In genomic region chr16:84521975-84522635, GRCm38 (mm10) we compare ENCODE assay signal across 25 mouse cellular contexts. TPM values are rescaled to one million over a fixed set of nuclear protein-coding genes. Genes with fewer than 3 reads are reported as not detected.
A peak's percentile ranks its signal among the peaks of the same experiment; 100 is the strongest.
DNase-seq lines count a peak whose midpoint lies in the region; ATAC-seq and TF ChIP-seq lines count a peak whose summit lies in the region.
"Had no signal": no experiment of that assay in that cellular context is flagged by ENCODE, and none has a peak within 500 bp of the region (broad histone marks: within the 10 kb centered on the region; RNA-seq: fewer than 3 reads in every experiment).

No protein-coding gene starts in this region.

- H3K4me3 ChIP-seq in layer of hippocampus, adult 2 months = no peak overlapping the region; the same call in 1 of the 2 replicates
- no peak overlapping the region for H3K4me3 ChIP-seq in CH12.LX (replicated peaks in 1 of 3; ENCODE audit: low read depth in 2 of 3, low read length in 2 of 3, poor library complexity in 1 of 3)
- H3K4me3 ChIP-seq in myocyte = no peak overlapping the region
- H3K4me3 ChIP-seq: embryonic facial prominence, embryonic 15.5 days; erythroblast, embryonic 14.5 days; forebrain, embryonic 10.5 days; heart, embryonic 12.5 days; hindbrain, embryonic 10.5 days; intestine, embryonic 15.5 days had no signal

- peak; percentile 69 for TF ChIP-seq EP300 in CH12.LX (IDR thresholded peaks at IDR 0.05; ENCODE audit: low read length)

- no peaks in the 10 kb centered on the region for H3K79me2 ChIP-seq in CH12.LX (replicated peaks; ENCODE audit: control insufficient read depth, extremely low read depth, insufficient read depth, poor library complexity, severe bottlenecking)
- H3K79me2 ChIP-seq in myocyte (ENCODE audit: control insufficient read depth, insufficient read depth) = no peaks in the 10 kb centered on the region

- H3K4me2 ChIP-seq in CH12.LX (ENCODE audit: insufficient read depth, low read depth, poor library complexity, severe bottlenecking) = peak overlapping the region; percentile 30; the same call in 1 of the 2 replicates
- peak overlapping the region; percentile 61 for H3K4me2 ChIP-seq in myocyte (ENCODE audit: low read depth)
- H3K4me2 ChIP-seq: embryonic facial prominence, embryonic 15.5 days; heart, embryonic 12.5 days; hindbrain, embryonic 14.5 days; intestine, embryonic 15.5 days had no signal

- no peak; the same call in 1 of the 2 replicates for TF ChIP-seq RAD21 in CH12.LX (IDR thresholded peaks at IDR 0.05; ENCODE audit: low read depth, low read length)

- TF ChIP-seq CTCF in layer of hippocampus, adult 2 months (conservative IDR thresholded peaks at IDR 0.05) = no peak
- TF ChIP-seq CTCF in CH12.LX (conservative IDR thresholded peaks at IDR 0.05 in 1 of 2, IDR thresholded peaks at IDR 0.05 in 1 of 2; ENCODE audit: low read depth in 2 of 2, low read length in 2 of 2) = no peak

- TF ChIP-seq POLR2A in CH12.LX (IDR thresholded peaks at IDR 0.05; ENCODE audit: low read depth, low read length) (no peak), myocyte (IDR thresholded peaks at IDR 0.05; ENCODE audit: insufficient read length, low read depth) (no peak)

- no peaks in the 10 kb centered on the region for H3K36me3 ChIP-seq in CH12.LX (replicated peaks in 1 of 2; ENCODE audit: control insufficient read depth in 1 of 2, insufficient read depth in 1 of 2, low read length in 1 of 2)
- no peaks in the 10 kb centered on the region for H3K36me3 ChIP-seq in myocyte (ENCODE audit: control insufficient read depth, insufficient read depth)
- H3K36me3 ChIP-seq: embryonic facial prominence, embryonic 15.5 days; forebrain, embryonic 10.5 days; G1E; heart, embryonic 12.5 days; hindbrain, embryonic 10.5 days; intestine, embryonic 15.5 days had no signal

- H3K27ac ChIP-seq in layer of hippocampus, adult 2 months = peak overlapping the region; percentile 18; the same call in 1 of the 2 replicates
- H3K27ac ChIP-seq in CH12.LX (ENCODE audit: insufficient read depth, low read depth) = no peak overlapping the region
- H3K27ac ChIP-seq: embryonic facial prominence, embryonic 15.5 days; forebrain, embryonic 10.5 days; hindbrain, embryonic 10.5 days; hindbrain, embryonic 14.5 days; intestine, embryonic 15.5 days had no signal

- H3K4me1 ChIP-seq in CH12.LX (ENCODE audit: control insufficient read depth in 1 of 2, insufficient read depth in 2 of 2) = peaks cover 3 to 17% of the 10 kb centered on the region in 2 experiments; a peak in 3 of 4 replicates
- H3K4me1 ChIP-seq: embryonic facial prominence, embryonic 15.5 days; forebrain, embryonic 10.5 days; heart, embryonic 12.5 days; hindbrain, embryonic 10.5 days; intestine, embryonic 15.5 days had no signal

- in situ Hi-C loops in CH12.LX (cut with MboI; ENCODE audit: low pct_ligation_motif_present, low pct_unique_long_range_greater_than_20kb, low sequenced_read_pairs) = no loop called here

- no peak overlapping the region for H3ac ChIP-seq in myocyte (ENCODE audit: control insufficient read depth, insufficient read length)

- dilution Hi-C loops in CH12.LX (cut with MboI; ENCODE audit: extremely low pct_ligation_motif_present, extremely low pct_unique_long_range_greater_than_20kb, low sequenced_read_pairs) = no loop called here

- H3K27me3 ChIP-seq in CH12.LX (replicated peaks) (no peaks in the 10 kb centered on the region), myocyte (ENCODE audit: control insufficient read depth, insufficient read depth, insufficient read length) (no peaks in the 10 kb centered on the region)
- H3K27me3 ChIP-seq: embryonic facial prominence, embryonic 15.5 days; heart, embryonic 12.5 days; intestine, embryonic 15.5 days had no signal

- H3K9ac ChIP-seq in CH12.LX (ENCODE audit: insufficient read depth, low read depth) = no peak overlapping the region
- H3K9ac ChIP-seq: embryonic facial prominence, embryonic 15.5 days; heart, embryonic 12.5 days; hindbrain, embryonic 14.5 days; intestine, embryonic 15.5 days had no signal

- peak; percentile 81 for ATAC-seq in frontal cortex, adult (ENCODE audit: low TSS enrichment)
- ATAC-seq: forebrain, embryonic 14.5 days; intestine, embryonic 15.5 days had no signal

- peaks cover 4% of the 10 kb centered on the region for H3K9me3 ChIP-seq in CH12.LX (replicated peaks; ENCODE audit: low read length)
- H3K9me3 ChIP-seq: embryonic facial prominence, embryonic 15.5 days; forebrain, embryonic 10.5 days; heart, embryonic 12.5 days; hindbrain, embryonic 10.5 days; intestine, embryonic 15.5 days had no signal

- DNase-seq in frontal cortex, postnatal 10 days (ENCODE audit: low spot score in 2 of 2) = no peak
- DNase-seq in layer of hippocampus, adult 2 months (ENCODE audit: low spot score in 2 of 2) = peak in 1 of 2 experiments; percentile 12
- DNase-seq in layer of hippocampus, postnatal 10 days (ENCODE audit: low spot score in 2 of 2) = no peak
- DNase-seq in CH12.LX (ENCODE audit: extremely low read depth) = peak; percentile 64
- DNase-seq: adrenal gland, postnatal 25 days; cerebellum, adult 11 months; cerebellum, adult 8-10 months; embryo, embryonic 11 days had no signal

TF ChIP-seq in CH12.LX, 34 proteins besides CTCF, POLR2A, EP300 and RAD21 (continues in another document):
- 0 out of 2 replicates have a peak, but pooled peaks have one; percentile 13 for TF ChIP-seq MAZ (IDR thresholded peaks at IDR 0.05; ENCODE audit: low read depth, low read length)
- peak; percentile 55; the same call in 1 of the 2 replicates for TF ChIP-seq BHLHE40 (IDR thresholded peaks at IDR 0.05; ENCODE audit: low read depth, low read length)
- peak; percentile 92 for TF ChIP-seq ETS1 (conservative IDR thresholded peaks at IDR 0.05; ENCODE audit: low read depth, low read length)
- peak; percentile 43; the same call in 1 of the 2 replicates for TF ChIP-seq MXI1 (IDR thresholded peaks at IDR 0.05; ENCODE audit: low read depth, low read length)
- no peak for TF ChIP-seq ZKSCAN1 (IDR thresholded peaks at IDR 0.05; ENCODE audit: borderline replicate concordance, low read depth, low read length)
- TF ChIP-seq MAFK (IDR thresholded peaks at IDR 0.05; ENCODE audit: insufficient replicate concordance, low read length) = no peak
- peak; percentile 68 for TF ChIP-seq IRF4 (IDR thresholded peaks at IDR 0.05; ENCODE audit: low read depth, low read length)
- peak; percentile 85; the same call in 1 of the 2 replicates for TF ChIP-seq CHD1 (IDR thresholded peaks at IDR 0.05; ENCODE audit: low read depth, low read length)
- TF ChIP-seq RCOR1 (conservative IDR thresholded peaks at IDR 0.05; ENCODE audit: low read depth, low read length) = peak; percentile 17; the same call in 1 of the 2 replicates
- TF ChIP-seq USF2 (conservative IDR thresholded peaks at IDR 0.05; ENCODE audit: low read depth, low read length) = no peak
- TF ChIP-seq SIN3A (IDR thresholded peaks at IDR 0.05; ENCODE audit: low read length) = peak; percentile 59; the same call in 1 of the 2 replicates
- peak; percentile 97 for TF ChIP-seq MEF2A (IDR thresholded peaks at IDR 0.05; ENCODE audit: borderline replicate concordance, low read depth, low read length)
- 0 out of 2 replicates have a peak, but pooled peaks have one; percentile 17 for TF ChIP-seq HCFC1 (IDR thresholded peaks at IDR 0.05; ENCODE audit: low read depth, low read length)
- no peak for TF ChIP-seq ZC3H11A (IDR thresholded peaks at IDR 0.05; ENCODE audit: low read depth, low read length)
- TF ChIP-seq E2F4 (IDR thresholded peaks at IDR 0.05; ENCODE audit: insufficient replicate concordance, low read depth, low read length) = no peak
- 0 out of 2 replicates have a peak, but pooled peaks have one; percentile 21 for TF ChIP-seq NRF1 (IDR thresholded peaks at IDR 0.05; ENCODE audit: low read depth, low read length)
- no peak for TF ChIP-seq USF1 (IDR thresholded peaks at IDR 0.05; ENCODE audit: low read depth, low read length)

TF ChIP-seq in myocyte, 11 proteins besides CTCF, POLR2A, EP300 and RAD21:
- TF ChIP-seq USF1 (IDR thresholded peaks at IDR 0.05; ENCODE audit: low read depth) = no peak
- TF ChIP-seq TCF12 (IDR thresholded peaks at IDR 0.05; ENCODE audit: insufficient read depth, poor library complexity, severe bottlenecking) = no peak
- no peak for TF ChIP-seq CEBPB (IDR thresholded peaks at IDR 0.05; ENCODE audit: insufficient read depth, poor library complexity, severe bottlenecking)
- TF ChIP-seq SRF (IDR thresholded peaks at IDR 0.05; ENCODE audit: control insufficient read depth, insufficient read length, low read depth) = no peak
- TF ChIP-seq MYOG (IDR thresholded peaks at IDR 0.05; ENCODE audit: control insufficient read depth in 1 of 3, insufficient read depth in 1 of 3, insufficient read length in 2 of 3, low read depth in 2 of 3) = no peak
- no peak for TF ChIP-seq E2F4 (IDR thresholded peaks at IDR 0.05; ENCODE audit: insufficient read depth)
- no peak for TF ChIP-seq REST (IDR thresholded peaks at IDR 0.05; ENCODE audit: insufficient read depth, insufficient read length)
- TF ChIP-seq TCF3 (IDR thresholded peaks at IDR 0.05; ENCODE audit: insufficient read length, low read depth) = no peak
- TF ChIP-seq MAX (IDR thresholded peaks at IDR 0.05; ENCODE audit: low read depth) = no peak

RNA-seq across cellular contexts. Expression of gene A730009L09Rik, which starts 7.2 kb away (rescaled TPM):
- 1 to 10 TPM in 1 of 2 experiments, under 1 TPM in 1; 0.23 to 1.5 TPM for total RNA-seq in layer of hippocampus, adult 2 months (2021)
- total RNA-seq in layer of hippocampus, postnatal 10 days (2021) = 1 to 10 TPM; 1.5 to 2.6 TPM
- not detected in 2 replicates for total RNA-seq in CH12.LX (2012; rRNA removed)
- not detected in 2 replicates for total RNA-seq in CH12.LX (2014; rRNA removed)
- not detected in 2 replicates for polyA plus RNA-seq in CH12.LX (2012; ENCODE audit: insufficient read length, low read depth)
- polyA plus RNA-seq in myocyte (2012; fragmentation: generic; extraction: Trizol) = not detected
- total RNA-seq: adrenal gland, postnatal 25 days; common myeloid progenitor, adult 5-6 weeks; granulocyte monocyte progenitor cell, adult 5-6 weeks; heart, adult 8-10 months; heart, postnatal 25 days had no signal
- polyA plus RNA-seq: embryonic facial prominence, embryonic 11.5 days; embryonic facial prominence, embryonic 15.5 days; erythroblast, embryonic 14.5 days; forebrain, embryonic 10.5 days; forebrain, embryonic 14.5 days; G1E; heart, embryonic 12.5 days; heart, embryonic 16.5 days; hindbrain, embryonic 10.5 days; hindbrain, embryonic 14.5 days; intestine, embryonic 15.5 days had no signal
